Mouse (Mus musculus): Measurements from ENCODE around the gene Crygc. TPM values are rescaled to one million over a fixed set of nuclear protein-coding genes. Genes with fewer than 3 reads are reported as not detected.
A peak's percentile ranks its signal among the peaks of the same experiment; 100 is the strongest.

The Crygc gene
- polyA plus RNA-seq (2014; fragmentation: Nextera tagmentation; extraction: Ambion mirVana), result not detected in 2 replicates

- H3K36me3 ChIP-seq (ENCODE audit: control insufficient read depth, insufficient read depth, low read length), result no peaks in the 10 kb centered on the region
- H3K9ac ChIP-seq (ENCODE audit: low read length), result no peak within 1 kb of the TSS
- no peaks in the 10 kb centered on the region for H3K4me1 ChIP-seq (ENCODE audit: control insufficient read depth, insufficient read depth, low read length)
- no peak within 1 kb of the TSS for H3K4me2 ChIP-seq (ENCODE audit: low read length)
- no peaks in the 10 kb centered on the region for H3K27me3 ChIP-seq (replicated peaks; ENCODE audit: control insufficient read depth, insufficient read depth, low read length)
- no peak within 1 kb of the TSS for H3K27ac ChIP-seq (ENCODE audit: low read depth, low read length)
- ATAC-seq, result no peak
- H3K4me3 ChIP-seq (ENCODE audit: low read depth, low read length), result no peak within 1 kb of the TSS
- H3K9me3 ChIP-seq (replicated peaks; ENCODE audit: control insufficient read depth, low read length), result no peaks in the 10 kb centered on the region
- 59% methylated on average over 6 of the region's 6 CpGs for WGBS
- DNase-seq (ENCODE audit: low spot score), result no peak
Observed at GRCm38 (mm10) chr1:65073589-65073988, at the start of gene Crygc. Gene Crygc (minus strand): TSS chr1:65073689.

GRCm38 (mm10) chr1:65122574-65123372 lies 49.3 kb upstream of the Crygc start, which contains the start of gene D630023F18Rik:
Gene D630023F18Rik (minus strand): TSS chr1:65123214.
- no peak within 1 kb of the TSS for H3K27ac ChIP-seq (ENCODE audit: low read depth, low read length)
- peak; percentile 15 for DNase-seq (ENCODE audit: low spot score)
- H3K9me3 ChIP-seq (replicated peaks; ENCODE audit: control insufficient read depth, low read length), result no peaks in the 10 kb centered on the region
- no peaks in the 10 kb centered on the region for H3K4me1 ChIP-seq (ENCODE audit: control insufficient read depth, insufficient read depth, low read length)
- H3K4me3 ChIP-seq (ENCODE audit: low read depth, low read length), result no peak within 1 kb of the TSS
- H3K36me3 ChIP-seq (ENCODE audit: control insufficient read depth, insufficient read depth, low read length), result no peaks in the 10 kb centered on the region
- no peak; the same call in 1 of the 2 replicates for ATAC-seq
- WGBS, result 23% methylated on average over 9 of the region's 9 CpGs
- peak within 1 kb of the TSS; percentile 54; the same call in 1 of the 2 replicates for H3K9ac ChIP-seq (ENCODE audit: low read length)
- H3K4me2 ChIP-seq (ENCODE audit: low read length), result peak within 1 kb of the TSS; percentile 43; the same call in 1 of the 2 replicates
- H3K27me3 ChIP-seq (replicated peaks; ENCODE audit: control insufficient read depth, insufficient read depth, low read length), result no peaks in the 10 kb centered on the region

- no peaks in the 10 kb centered on the region for H3K36me3 ChIP-seq (ENCODE audit: control insufficient read depth, insufficient read depth, low read length)
- DNase-seq (ENCODE audit: low spot score), result no peak
- no peak within 1 kb of the TSS for H3K9ac ChIP-seq (ENCODE audit: low read length)
- H3K4me2 ChIP-seq (ENCODE audit: low read length), result no peak within 1 kb of the TSS
- no peaks in the 10 kb centered on the region for H3K4me1 ChIP-seq (ENCODE audit: control insufficient read depth, insufficient read depth, low read length)
- 92% methylated on average over 1 of the region's 1 CpGs for WGBS
- H3K4me3 ChIP-seq (ENCODE audit: low read depth, low read length), result no peak within 1 kb of the TSS
- no peak within 1 kb of the TSS for H3K27ac ChIP-seq (ENCODE audit: low read depth, low read length)
- no peaks in the 10 kb centered on the region for H3K27me3 ChIP-seq (replicated peaks; ENCODE audit: control insufficient read depth, insufficient read depth, low read length)
- no peak for ATAC-seq
- H3K9me3 ChIP-seq (replicated peaks; ENCODE audit: control insufficient read depth, low read length), result no peaks in the 10 kb centered on the region
Observed at GRCm38 (mm10) chr1:65119438-65119837, 45.9 kb upstream of the Crygc start, which contains the start of gene Gm28845. Gene Gm28845 (minus strand): TSS chr1:65119558.

GRCm38 (mm10) chr1:65118150-65118913 lies 44.8 kb upstream of the Crygc start:
- ATAC-seq, result no peak
- no peak for DNase-seq (ENCODE audit: low spot score)
- Histone ChIP-seq H3K9ac (ENCODE audit: low read length) (no peak overlapping the region), H3K27ac (ENCODE audit: low read depth, low read length) (no peak overlapping the region), H3K27me3 (replicated peaks; ENCODE audit: control insufficient read depth, insufficient read depth, low read length) (no peaks in the 10 kb centered on the region), H3K4me3 (ENCODE audit: low read depth, low read length) (no peak overlapping the region), H3K4me2 (ENCODE audit: low read length) (no peak overlapping the region), H3K4me1 (ENCODE audit: control insufficient read depth, insufficient read depth, low read length) (no peaks in the 10 kb centered on the region), H3K36me3 (ENCODE audit: control insufficient read depth, insufficient read depth, low read length) (no peaks in the 10 kb centered on the region), H3K9me3 (replicated peaks; ENCODE audit: control insufficient read depth, low read length) (no peaks in the 10 kb centered on the region)
- 79% methylated on average over 8 of the region's 8 CpGs for WGBS

- no peak overlapping the region for H3K27ac ChIP-seq (ENCODE audit: low read depth, low read length)
- no peak for DNase-seq (ENCODE audit: low spot score)
- no peaks in the 10 kb centered on the region for H3K27me3 ChIP-seq (replicated peaks; ENCODE audit: control insufficient read depth, insufficient read depth, low read length)
- H3K4me3 ChIP-seq (ENCODE audit: low read depth, low read length), result no peak overlapping the region
- H3K9ac ChIP-seq (ENCODE audit: low read length), result no peak overlapping the region
- no peaks in the 10 kb centered on the region for H3K4me1 ChIP-seq (ENCODE audit: control insufficient read depth, insufficient read depth, low read length)
- H3K36me3 ChIP-seq (ENCODE audit: control insufficient read depth, insufficient read depth, low read length), result no peaks in the 10 kb centered on the region
- no peak overlapping the region for H3K4me2 ChIP-seq (ENCODE audit: low read length)
- H3K9me3 ChIP-seq (replicated peaks; ENCODE audit: control insufficient read depth, low read length), result no peaks in the 10 kb centered on the region
- no peak for ATAC-seq
- 87% methylated on average over 5 of the region's 5 CpGs for WGBS
Observed at GRCm38 (mm10) chr1:65113536-65114172, 40.2 kb upstream of the Crygc start.

GRCm38 (mm10) chr1:65112807-65113196 lies 39.3 kb upstream of the Crygc start:
- Histone ChIP-seq H3K27ac (ENCODE audit: low read depth, low read length) (no peak overlapping the region), H3K9me3 (replicated peaks; ENCODE audit: control insufficient read depth, low read length) (no peaks in the 10 kb centered on the region), H3K4me1 (ENCODE audit: control insufficient read depth, insufficient read depth, low read length) (no peaks in the 10 kb centered on the region), H3K9ac (ENCODE audit: low read length) (no peak overlapping the region), H3K36me3 (ENCODE audit: control insufficient read depth, insufficient read depth, low read length) (no peaks in the 10 kb centered on the region), H3K4me3 (ENCODE audit: low read depth, low read length) (no peak overlapping the region), H3K27me3 (replicated peaks; ENCODE audit: control insufficient read depth, insufficient read depth, low read length) (no peaks in the 10 kb centered on the region), H3K4me2 (ENCODE audit: low read length) (0 out of 2 replicates have a peak overlapping the region, but pooled peaks have one; percentile 15)
- no peak for ATAC-seq
- DNase-seq (ENCODE audit: low spot score), result no peak
- WGBS, result 78% methylated on average over 14 of the region's 14 CpGs

GRCm38 (mm10) chr1:65112031-65112806 lies 38.7 kb upstream of the Crygc start:
- Histone ChIP-seq H3K4me2 (ENCODE audit: low read length) (peak overlapping the region; percentile 15; the same call in 1 of the 2 replicates), H3K9ac (ENCODE audit: low read length) (no peak overlapping the region), H3K9me3 (replicated peaks; ENCODE audit: control insufficient read depth, low read length) (no peaks in the 10 kb centered on the region), H3K27me3 (replicated peaks; ENCODE audit: control insufficient read depth, insufficient read depth, low read length) (no peaks in the 10 kb centered on the region), H3K36me3 (ENCODE audit: control insufficient read depth, insufficient read depth, low read length) (no peaks in the 10 kb centered on the region), H3K4me1 (ENCODE audit: control insufficient read depth, insufficient read depth, low read length) (no peaks in the 10 kb centered on the region), H3K27ac (ENCODE audit: low read depth, low read length) (no peak overlapping the region), H3K4me3 (ENCODE audit: low read depth, low read length) (no peak overlapping the region)
- peak; percentile 92 for DNase-seq (ENCODE audit: low spot score)
- ATAC-seq, result peak; percentile 79
- WGBS, result 14% methylated on average over 8 of the region's 8 CpGs

GRCm38 (mm10) chr1:65109756-65110435 lies 36.4 kb upstream of the Crygc start:
- WGBS, result 81% methylated on average over 25 of the region's 25 CpGs
- no peaks in the 10 kb centered on the region for H3K27me3 ChIP-seq (replicated peaks; ENCODE audit: control insufficient read depth, insufficient read depth, low read length)
- H3K4me1 ChIP-seq (ENCODE audit: control insufficient read depth, insufficient read depth, low read length), result no peaks in the 10 kb centered on the region
- no peak overlapping the region for H3K4me3 ChIP-seq (ENCODE audit: low read depth, low read length)
- H3K36me3 ChIP-seq (ENCODE audit: control insufficient read depth, insufficient read depth, low read length), result no peaks in the 10 kb centered on the region
- DNase-seq (ENCODE audit: low spot score), result no peak
- H3K9ac ChIP-seq (ENCODE audit: low read length), result no peak overlapping the region
- H3K4me2 ChIP-seq (ENCODE audit: low read length), result no peak overlapping the region
- no peaks in the 10 kb centered on the region for H3K9me3 ChIP-seq (replicated peaks; ENCODE audit: control insufficient read depth, low read length)
- no peak overlapping the region for H3K27ac ChIP-seq (ENCODE audit: low read depth, low read length)
- ATAC-seq, result no peak
